Mouse (Mus musculus) embryonic fibroblast, embryonic 13.5 days (primary cell): Measurements from ENCODE around the gene Oas1d.
"Not testable (repeated sequence)": the region's sequence is repeated elsewhere in the genome, so short reads cannot be mapped to it uniquely, and the experiment has no call there.

ENCODE experiments used
- CTCF ChIP-seq: IDR thresholded peaks from 2 replicates; pipeline ENCODE4 v1.5.1; 2011; ENCODE audit warnings: mild to moderate bottlenecking, control low read depth, low read length, moderate library complexity, borderline replicate concordance; ENCODE audit not compliant: insufficient read depth
- POLR2A ChIP-seq: IDR thresholded peaks from 2 replicates; pipeline ENCODE4 v1.6.1; 2011; ENCODE audit warnings: low read depth, mild to moderate bottlenecking, control low read depth, low read length, moderate library complexity

DNA sequence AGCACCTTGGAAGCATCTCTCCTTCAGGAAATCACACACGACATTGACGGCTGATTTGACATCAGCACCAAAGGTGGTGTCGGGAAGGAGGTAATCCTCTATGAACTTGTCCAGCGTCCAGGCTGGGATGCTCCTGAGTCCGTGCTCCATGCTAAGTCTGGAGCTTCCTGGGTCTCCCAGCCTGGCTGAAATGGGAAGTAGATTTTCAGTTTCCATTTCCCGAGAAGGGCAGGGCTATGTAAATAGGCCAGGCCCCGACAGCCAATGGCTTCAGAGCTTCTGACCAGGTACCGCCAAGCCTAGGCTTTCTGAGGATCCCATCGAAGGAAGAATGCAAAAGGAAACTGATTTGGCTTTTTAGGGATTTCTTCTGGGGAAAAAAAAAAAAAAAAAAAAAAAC lies 26.9 kb upstream of the Oas1d start, which contains the start of gene Oas1g:
- TF ChIP-seq POLR2A, CTCF: not testable (repeated sequence)
